ENCODE assay signal across 8 mouse cellular contexts in the genomic region with DNA sequence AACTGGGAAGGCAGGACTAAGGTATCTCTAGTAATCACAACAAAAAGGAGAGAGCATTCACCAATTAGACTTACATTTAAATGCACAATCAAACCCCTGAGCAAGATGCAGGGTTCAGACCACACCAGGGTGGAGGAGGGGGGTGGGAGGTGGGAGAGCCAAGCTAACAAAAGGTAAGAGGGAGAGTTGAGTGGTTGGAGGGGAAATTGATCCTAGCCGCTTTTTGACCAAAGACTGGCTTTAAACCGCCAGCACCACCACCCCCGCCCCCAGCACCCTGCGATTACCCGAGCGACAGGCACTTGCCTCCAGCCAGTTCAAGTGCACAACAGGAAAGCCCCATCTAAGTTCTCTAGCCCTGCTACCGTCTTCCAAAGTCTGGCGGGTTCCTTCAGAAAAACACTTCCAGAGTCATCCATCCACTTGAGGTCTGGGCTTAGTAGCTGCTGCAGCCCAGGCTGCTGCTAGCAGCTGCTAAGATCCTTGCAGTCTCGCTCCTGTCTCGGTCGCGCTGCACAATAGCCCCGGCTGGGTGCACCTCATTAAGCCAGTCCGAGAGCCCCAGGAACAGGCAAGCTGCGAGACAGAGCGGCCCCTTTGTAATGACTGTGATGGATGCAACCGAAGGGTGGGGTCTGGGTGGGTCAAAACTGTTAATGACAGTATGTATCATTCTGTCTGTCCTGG. TPM values are rescaled to one million over a fixed set of nuclear protein-coding genes. Genes with fewer than 3 reads are reported as not detected.
DNase-seq lines count a peak whose midpoint lies in the region; ATAC-seq and TF ChIP-seq lines count a peak whose summit lies in the region.

No protein-coding gene starts in this region.

- no peaks in the 10 kb centered on the region for H3K36me3 ChIP-seq in heart, embryonic 16.5 days (ENCODE audit: control insufficient read depth, insufficient read depth)
- no peaks in the 10 kb centered on the region for H3K36me3 ChIP-seq in forebrain, embryonic 16.5 days (ENCODE audit: control insufficient read depth, insufficient read depth)
- no peaks in the 10 kb centered on the region for H3K36me3 ChIP-seq in midbrain, embryonic 15.5 days (replicated peaks)

- TF ChIP-seq CTCF in gastrocnemius, adult 2 months (IDR thresholded peaks at IDR 0.05) = no peak

- intact Hi-C loops in heart, postnatal 36 days (cut with DNase I) = no loop called here
- intact Hi-C loops in gastrocnemius, adult 2 months (cut with DNase I) = no loop called here

- no peak overlapping the region for H3K9ac ChIP-seq in heart, embryonic 16.5 days (ENCODE audit: low read length)
- peak overlapping the region; percentile 57 for H3K9ac ChIP-seq in forebrain, embryonic 16.5 days (replicated peaks; ENCODE audit: low read depth, low read length)
- H3K9ac ChIP-seq in midbrain, embryonic 15.5 days = peak overlapping the region; percentile 48

- no peaks in the 10 kb centered on the region for H3K9me3 ChIP-seq in heart, embryonic 16.5 days (replicated peaks; ENCODE audit: control insufficient read depth, low read length)
- H3K9me3 ChIP-seq in forebrain, embryonic 16.5 days (ENCODE audit: control insufficient read depth, low read length) = no peaks in the 10 kb centered on the region
- no peaks in the 10 kb centered on the region for H3K9me3 ChIP-seq in midbrain, embryonic 15.5 days

- peak overlapping the region; percentile 23 for H3K4me3 ChIP-seq in heart, embryonic 16.5 days (ENCODE audit: low read length)
- peak overlapping the region; percentile 46 for H3K4me3 ChIP-seq in forebrain, embryonic 16.5 days (replicated peaks; ENCODE audit: low read length)
- H3K4me3 ChIP-seq in midbrain, embryonic 15.5 days = peak overlapping the region; percentile 47
- H3K4me3 ChIP-seq in gastrocnemius, adult 2 months = no peak overlapping the region

- under 1% methylated on average over 17 of the region's 17 CpGs for WGBS in heart, embryonic 16.5 days
- WGBS in forebrain, embryonic 16.5 days = under 1% methylated on average over 17 of the region's 17 CpGs
- WGBS in midbrain, embryonic 15.5 days = under 1% methylated on average over 17 of the region's 17 CpGs

- DNase-seq in heart, postnatal 36 days = no peak
- peak; percentile 65 for DNase-seq in R1 (ENCODE audit: low read depth, low spot score)
- DNase-seq in thymus, postnatal 0 days (ENCODE audit: low spot score) = no peak
- no peak for DNase-seq in spleen, postnatal 14 days (ENCODE audit: low spot score in 2 of 2)
- no peak for DNase-seq in gastrocnemius, adult 2 months

- H3K27me3 ChIP-seq in heart, embryonic 16.5 days (ENCODE audit: control insufficient read depth, insufficient read depth, low read length) = peaks cover 12% of the 10 kb centered on the region
- 0 out of 2 replicates have a peak, but pooled peaks cover 2% of the 10 kb centered on the region for H3K27me3 ChIP-seq in forebrain, embryonic 16.5 days (replicated peaks; ENCODE audit: control insufficient read depth, insufficient read depth, low read length)
- H3K27me3 ChIP-seq in midbrain, embryonic 15.5 days (replicated peaks) = no peaks in the 10 kb centered on the region

- H3K4me1 ChIP-seq in heart, embryonic 16.5 days (ENCODE audit: control insufficient read depth, insufficient read depth, low read length) = no peaks in the 10 kb centered on the region
- peaks cover 10% of the 10 kb centered on the region for H3K4me1 ChIP-seq in forebrain, embryonic 16.5 days (replicated peaks; ENCODE audit: control insufficient read depth, insufficient read depth, low read length)
- H3K4me1 ChIP-seq in midbrain, embryonic 15.5 days = peaks cover 6% of the 10 kb centered on the region; the same call in 1 of the 2 replicates

- peak overlapping the region; percentile 58 for H3K4me2 ChIP-seq in heart, embryonic 16.5 days (ENCODE audit: low read depth, low read length)
- H3K4me2 ChIP-seq in forebrain, embryonic 16.5 days (ENCODE audit: low read length) = peak overlapping the region; percentile 88
- peak overlapping the region; percentile 87 for H3K4me2 ChIP-seq in midbrain, embryonic 15.5 days

- no peak overlapping the region for H3K27ac ChIP-seq in heart, embryonic 16.5 days (ENCODE audit: low read length)
- H3K27ac ChIP-seq in forebrain, embryonic 16.5 days (ENCODE audit: low read length) = no peak overlapping the region; the same call in 1 of the 2 replicates
- peak overlapping the region; percentile 67 for H3K27ac ChIP-seq in midbrain, embryonic 15.5 days
- H3K27ac ChIP-seq in gastrocnemius, adult 2 months = no peak overlapping the region

- ATAC-seq in heart, embryonic 16.5 days (replicated peaks; ENCODE audit: extremely low read depth, insufficient read depth, low FRiP score) = no peak
- ATAC-seq in forebrain, embryonic 16.5 days = peak; percentile 95
- peak; percentile 93 for ATAC-seq in midbrain, embryonic 15.5 days (replicated peaks)

RNA-seq across cellular contexts. Expression of a gene that starts 0.9 kb away (rescaled TPM):
- polyA plus RNA-seq in heart, embryonic 16.5 days (2015; fragmentation: Nextera tagmentation; extraction: Ambion mirVana) = 1.6 and 1.9 TPM in 2 replicates
- under 1 TPM; 0.11 to 0.56 TPM for total RNA-seq in heart, postnatal 36 days (2021)
- 157 and 164 TPM in 2 replicates for polyA plus RNA-seq in forebrain, embryonic 16.5 days (2015; fragmentation: Nextera tagmentation; extraction: Ambion mirVana)
- polyA plus RNA-seq in midbrain, embryonic 15.5 days (2015; fragmentation: Nextera tagmentation; extraction: Ambion mirVana) = 132 and 142 TPM in 2 replicates
- 0.12 TPM in 2 replicates for polyA plus RNA-seq in thymus, postnatal 0 days (2015; fragmentation: Nextera tagmentation; extraction: Ambion mirVana)
- under 1 TPM; 0.06 to 0.48 TPM for total RNA-seq in gastrocnemius, adult 2 months (2021)

Comparison
In these comparisons a context has a peak if more than half of its experiments do, and no peak if none do; other contexts are left out.
1. RNA of a gene that starts 0.9 kb away (polyA plus RNA-seq): 157 to 164 TPM in forebrain, embryonic 16.5 days and 132 to 142 TPM in midbrain, embryonic 15.5 days; 1.6 to 1.9 TPM in heart, embryonic 16.5 days and 0.12 TPM in thymus, postnatal 0 days; every median in the first group is over 10 times any median in the second.
2. Peak in every context shown above with its lines, with median percentiles within 50 percentile points of each other: H3K4me2 ChIP-seq.